Mouse (Mus musculus) MEL (cell line): ENCODE results near the gene Gm29133.

Experiments
- CTCF ChIP-seq, 3 experiments: IDR thresholded peaks in 2 of 3; conservative IDR thresholded peaks in 1 of 3; 2 replicates each; pipeline ENCODE4 v1.5.1; 2011 to 2012; ENCODE audit warnings: low read length in 3 of 3, low read depth in 2 of 3, mild to moderate bottlenecking in 2 of 3, improper control_type of control experiment in 1 of 3, inconsistent platforms in 1 of 3, mixed read lengths in 1 of 3, moderate library complexity in 1 of 3; ENCODE audit not compliant: control insufficient read depth in 1 of 3, insufficient read depth in 1 of 3, poor library complexity in 1 of 3, severe bottlenecking in 1 of 3
- POLR2A ChIP-seq, 2 experiments: IDR thresholded peaks; 2 replicates each; pipeline ENCODE4 v1.6.1; 2011 to 2012; ENCODE audit warnings: low read length in 2 of 2, mild to moderate bottlenecking in 2 of 2, control low read depth in 1 of 2, improper control_type of control experiment in 1 of 2, low read depth in 1 of 2, moderate library complexity in 1 of 2; ENCODE audit not compliant: control insufficient read depth in 1 of 2, insufficient read depth in 1 of 2, poor library complexity in 1 of 2

DNA sequence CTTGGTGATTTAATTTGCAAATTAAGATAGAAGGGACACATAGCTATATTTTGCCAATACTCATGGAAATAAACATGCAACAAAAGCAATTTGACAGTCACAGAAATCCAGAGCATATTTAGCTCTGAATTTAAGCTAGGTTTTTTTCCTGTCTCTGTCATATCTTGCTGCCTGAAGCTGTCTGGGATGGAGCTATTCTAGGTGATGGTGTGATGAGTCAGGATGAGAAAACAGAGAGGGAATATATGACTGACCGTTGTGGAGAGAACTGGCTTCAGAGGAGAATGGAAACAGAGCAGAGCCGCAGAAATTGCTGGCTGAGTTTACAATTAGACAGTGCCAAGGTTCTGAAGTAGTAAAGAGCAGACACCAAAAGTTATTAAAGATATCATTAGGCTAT, 26.3 kb downstream of the Gm29133 start:
- no peak for TF ChIP-seq POLR2A (IDR thresholded peaks at IDR 0.05; ENCODE audit: control insufficient read depth in 1 of 2, insufficient read depth in 1 of 2, low read depth in 1 of 2, low read length in 2 of 2, poor library complexity in 1 of 2)
- no peak for TF ChIP-seq CTCF (IDR thresholded peaks at IDR 0.05 in 2 of 3, conservative IDR thresholded peaks at IDR 0.05 in 1 of 3; ENCODE audit: control insufficient read depth in 1 of 3, insufficient read depth in 1 of 3, low read depth in 2 of 3, low read length in 3 of 3, poor library complexity in 1 of 3, severe bottlenecking in 1 of 3)
